Mouse (Mus musculus): ENCODE results near the gene Aprt. TPM values are rescaled to one million over a fixed set of nuclear protein-coding genes. Genes with fewer than 3 reads are reported as not detected.

Aprt gene
- polyA plus RNA-seq, 1 experiment from 2014 or later: 436 TPM

DNA sequence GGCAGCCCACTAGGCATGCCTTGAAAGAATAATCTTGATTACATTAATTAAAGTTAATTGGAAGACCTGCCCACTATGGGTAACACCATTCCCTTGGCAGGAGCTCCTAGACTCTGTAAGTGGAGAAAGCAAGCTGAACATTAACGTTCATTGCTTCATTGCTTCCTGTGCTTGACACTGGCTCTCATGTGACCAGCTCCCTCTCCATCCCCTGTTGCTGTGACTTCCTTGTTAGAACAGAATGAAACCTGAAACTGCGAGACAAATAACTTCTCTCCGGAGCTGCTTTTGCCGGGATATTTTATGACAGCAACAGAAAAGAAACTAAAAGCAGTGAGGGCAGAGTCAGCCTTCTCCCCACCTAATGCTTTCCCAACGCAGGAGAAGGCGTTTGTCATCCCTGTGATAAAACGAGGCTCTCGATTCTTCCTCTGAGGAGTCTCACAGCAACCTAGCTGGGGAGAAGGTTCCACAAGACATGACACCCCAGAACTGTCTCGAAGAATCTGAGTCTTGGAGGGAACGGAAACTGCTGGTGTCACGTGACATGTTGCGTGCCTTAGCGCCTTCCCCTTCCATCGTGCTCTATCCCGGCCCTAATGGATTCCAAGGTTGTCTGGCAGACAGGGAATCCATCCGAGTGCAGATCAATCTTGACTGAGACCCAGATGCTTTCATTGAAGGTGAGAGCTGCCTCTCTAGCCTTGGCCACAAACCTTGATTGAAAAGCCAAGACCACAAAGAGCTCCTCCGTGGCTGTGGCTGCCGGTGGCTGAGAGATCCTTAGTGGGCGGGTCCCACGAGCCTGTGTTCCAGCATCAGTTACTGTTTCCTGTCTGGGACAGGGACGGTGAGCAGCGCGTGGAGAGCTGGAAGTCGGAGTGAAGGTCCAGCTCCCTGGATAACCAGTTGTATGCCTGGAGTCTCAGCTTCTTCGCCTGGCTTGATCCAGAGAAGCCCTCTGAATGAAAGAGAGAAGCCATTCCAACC, 12.1 kb downstream of the Aprt start:
- no peak overlapping the region for H3K4me3 ChIP-seq (ENCODE audit: low read depth, low read length)
- no peaks in the 10 kb centered on the region for H3K27me3 ChIP-seq (ENCODE audit: control insufficient read depth, insufficient read depth, low read length)
- WGBS: 77% methylated on average over 25 of the region's 25 CpGs
- no peak overlapping the region for H3K4me2 ChIP-seq (replicated peaks; ENCODE audit: low read depth, low read length)
- H3K36me3 ChIP-seq (ENCODE audit: control insufficient read depth, insufficient read depth, low read length): peaks cover under 1% of the 10 kb centered on the region; the same call in 1 of the 2 replicates
- no peaks in the 10 kb centered on the region for H3K9me3 ChIP-seq (ENCODE audit: control insufficient read depth, low read depth, low read length)
- H3K4me1 ChIP-seq (ENCODE audit: control insufficient read depth, insufficient read depth, low read length): peaks cover 19% of the 10 kb centered on the region
- no peak overlapping the region for H3K9ac ChIP-seq (replicated peaks; ENCODE audit: low read depth, low read length)
- ATAC-seq (ENCODE audit: insufficient number of reproducible peaks, insufficient read depth, low FRiP score, low read depth): no peak
- H3K27ac ChIP-seq (ENCODE audit: low read length): no peak overlapping the region

DNA sequence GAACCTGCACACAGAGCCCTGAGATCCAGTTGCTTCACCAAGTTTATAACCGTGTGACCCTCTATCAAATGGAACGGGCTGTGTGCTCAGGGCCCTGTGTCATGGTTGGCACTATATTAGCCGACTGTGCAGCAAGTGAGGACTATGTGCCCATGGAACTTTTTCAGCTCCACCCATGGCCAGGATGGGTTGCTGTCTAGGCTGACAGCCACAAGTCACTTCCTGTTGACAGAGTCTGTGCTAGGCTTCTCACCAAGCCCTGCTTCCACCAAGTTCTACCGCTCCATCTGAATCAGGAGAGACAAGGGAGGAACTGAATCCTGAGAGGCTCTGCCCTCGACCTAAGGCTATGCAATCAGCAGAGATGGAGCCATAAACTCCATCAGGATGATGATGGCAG, 15.5 kb downstream of the Aprt start:
- H3K9ac ChIP-seq (replicated peaks; ENCODE audit: low read depth, low read length): no peak overlapping the region
- 84% methylated on average over 5 of the region's 5 CpGs for WGBS
- no peaks in the 10 kb centered on the region for H3K36me3 ChIP-seq (ENCODE audit: control insufficient read depth, insufficient read depth, low read length)
- H3K27me3 ChIP-seq (ENCODE audit: control insufficient read depth, insufficient read depth, low read length): no peaks in the 10 kb centered on the region
- H3K9me3 ChIP-seq (ENCODE audit: control insufficient read depth, low read depth, low read length): no peaks in the 10 kb centered on the region
- H3K4me2 ChIP-seq (replicated peaks; ENCODE audit: low read depth, low read length): no peak overlapping the region
- no peak for ATAC-seq (ENCODE audit: insufficient number of reproducible peaks, insufficient read depth, low FRiP score, low read depth)
- no peak overlapping the region for H3K4me3 ChIP-seq (ENCODE audit: low read depth, low read length)
- peaks cover 4% of the 10 kb centered on the region; the same call in 1 of the 2 replicates for H3K4me1 ChIP-seq (ENCODE audit: control insufficient read depth, insufficient read depth, low read length)
- no peak overlapping the region for H3K27ac ChIP-seq (ENCODE audit: low read length)

DNA sequence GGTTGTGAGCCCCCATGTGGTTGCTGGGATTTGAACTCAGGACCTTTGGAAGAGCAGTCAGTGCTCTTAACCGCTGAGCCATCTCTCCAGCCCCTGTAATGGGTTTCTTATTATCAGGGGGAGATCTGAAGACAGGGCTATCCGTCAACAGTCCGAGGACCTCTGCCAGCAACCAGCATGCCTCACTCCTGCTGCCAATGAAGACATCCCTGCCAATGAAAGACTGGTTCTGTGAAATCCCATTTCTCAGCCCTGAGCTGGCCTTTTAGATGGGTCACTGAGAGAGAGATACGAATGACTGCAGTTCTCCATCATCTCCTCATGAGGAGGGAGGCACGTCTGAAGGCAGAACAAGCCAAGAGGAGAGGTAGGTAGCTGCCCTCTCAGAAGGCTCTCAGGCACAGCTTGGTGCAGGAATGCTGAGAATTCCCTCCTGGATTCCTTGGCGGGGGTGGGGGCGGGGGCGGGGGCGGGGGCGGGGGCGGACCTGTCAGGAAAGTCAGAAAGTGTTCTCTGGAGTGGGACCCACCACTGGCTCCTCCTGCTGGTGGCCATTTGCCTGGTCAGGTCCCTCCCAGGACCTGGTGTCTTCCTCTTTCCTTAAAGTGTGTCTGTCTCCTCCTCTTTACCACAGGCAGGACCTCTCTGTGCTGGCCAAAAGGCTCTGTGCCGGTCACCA, 17.9 kb downstream of the Aprt start:
- Histone ChIP-seq H3K4me2 (replicated peaks; ENCODE audit: low read depth, low read length) (no peak overlapping the region), H3K36me3 (ENCODE audit: control insufficient read depth, insufficient read depth, low read length) (no peaks in the 10 kb centered on the region), H3K4me1 (ENCODE audit: control insufficient read depth, insufficient read depth, low read length) (peaks cover 5% of the 10 kb centered on the region; the same call in 1 of the 2 replicates), H3K27me3 (ENCODE audit: control insufficient read depth, insufficient read depth, low read length) (no peaks in the 10 kb centered on the region), H3K4me3 (ENCODE audit: low read depth, low read length) (no peak overlapping the region), H3K27ac (ENCODE audit: low read length) (no peak overlapping the region), H3K9me3 (ENCODE audit: control insufficient read depth, low read depth, low read length) (no peaks in the 10 kb centered on the region), H3K9ac (replicated peaks; ENCODE audit: low read depth, low read length) (no peak overlapping the region)
- ATAC-seq (ENCODE audit: insufficient number of reproducible peaks, insufficient read depth, low FRiP score, low read depth): no peak
- 10% methylated on average over 12 of the region's 12 CpGs for WGBS

DNA sequence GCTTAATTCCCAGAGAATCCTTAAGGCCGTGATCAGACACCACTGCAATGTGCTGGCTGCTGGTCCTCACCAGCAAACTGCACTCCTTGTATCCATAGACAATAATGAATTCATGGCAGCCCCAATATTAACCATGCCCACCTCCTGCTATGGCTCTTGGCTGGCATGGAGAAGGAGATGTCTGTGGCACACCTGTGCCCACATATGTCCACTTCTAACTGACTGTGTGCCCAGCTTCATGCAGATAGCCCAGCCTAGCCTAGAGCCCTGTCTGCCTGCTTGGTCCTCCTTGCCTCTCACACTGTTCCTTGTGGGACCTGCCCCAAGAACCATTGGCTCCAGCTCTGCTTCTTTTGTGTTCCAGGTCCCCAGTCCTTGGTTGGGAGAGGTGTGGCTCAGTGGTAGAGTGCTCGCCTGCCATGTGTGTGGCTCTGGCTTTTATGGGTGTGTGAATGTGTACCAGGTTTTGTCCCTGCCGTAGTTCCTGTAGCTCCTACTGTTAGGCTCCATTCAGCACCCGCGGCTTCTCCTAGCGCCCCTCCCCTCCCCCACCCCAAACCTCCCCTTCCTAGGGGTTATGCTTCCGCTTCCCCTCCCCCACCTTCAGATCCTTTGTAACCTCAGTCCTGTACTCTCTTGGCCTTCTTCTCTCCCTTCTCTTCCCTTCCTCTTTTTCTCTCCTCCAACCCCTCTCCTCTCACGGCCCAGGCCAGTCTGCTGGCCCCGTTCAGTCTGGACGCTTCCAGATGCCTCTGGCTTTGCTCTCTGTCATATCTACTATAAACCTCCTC, 19.3 kb downstream of the Aprt start:
- Histone ChIP-seq H3K4me1 (ENCODE audit: control insufficient read depth, insufficient read depth, low read length) (peaks cover 5% of the 10 kb centered on the region; the same call in 1 of the 2 replicates), H3K9ac (replicated peaks; ENCODE audit: low read depth, low read length) (no peak overlapping the region), H3K4me2 (replicated peaks; ENCODE audit: low read depth, low read length) (no peak overlapping the region), H3K9me3 (ENCODE audit: control insufficient read depth, low read depth, low read length) (no peaks in the 10 kb centered on the region), H3K4me3 (ENCODE audit: low read depth, low read length) (no peak overlapping the region), H3K36me3 (ENCODE audit: control insufficient read depth, insufficient read depth, low read length) (no peaks in the 10 kb centered on the region), H3K27ac (ENCODE audit: low read length) (peak overlapping the region; percentile 16; the same call in 1 of the 2 replicates), H3K27me3 (ENCODE audit: control insufficient read depth, insufficient read depth, low read length) (no peaks in the 10 kb centered on the region)
- no peak for ATAC-seq (ENCODE audit: insufficient number of reproducible peaks, insufficient read depth, low FRiP score, low read depth)
- WGBS: 42% methylated on average over 10 of the region's 10 CpGs

DNA sequence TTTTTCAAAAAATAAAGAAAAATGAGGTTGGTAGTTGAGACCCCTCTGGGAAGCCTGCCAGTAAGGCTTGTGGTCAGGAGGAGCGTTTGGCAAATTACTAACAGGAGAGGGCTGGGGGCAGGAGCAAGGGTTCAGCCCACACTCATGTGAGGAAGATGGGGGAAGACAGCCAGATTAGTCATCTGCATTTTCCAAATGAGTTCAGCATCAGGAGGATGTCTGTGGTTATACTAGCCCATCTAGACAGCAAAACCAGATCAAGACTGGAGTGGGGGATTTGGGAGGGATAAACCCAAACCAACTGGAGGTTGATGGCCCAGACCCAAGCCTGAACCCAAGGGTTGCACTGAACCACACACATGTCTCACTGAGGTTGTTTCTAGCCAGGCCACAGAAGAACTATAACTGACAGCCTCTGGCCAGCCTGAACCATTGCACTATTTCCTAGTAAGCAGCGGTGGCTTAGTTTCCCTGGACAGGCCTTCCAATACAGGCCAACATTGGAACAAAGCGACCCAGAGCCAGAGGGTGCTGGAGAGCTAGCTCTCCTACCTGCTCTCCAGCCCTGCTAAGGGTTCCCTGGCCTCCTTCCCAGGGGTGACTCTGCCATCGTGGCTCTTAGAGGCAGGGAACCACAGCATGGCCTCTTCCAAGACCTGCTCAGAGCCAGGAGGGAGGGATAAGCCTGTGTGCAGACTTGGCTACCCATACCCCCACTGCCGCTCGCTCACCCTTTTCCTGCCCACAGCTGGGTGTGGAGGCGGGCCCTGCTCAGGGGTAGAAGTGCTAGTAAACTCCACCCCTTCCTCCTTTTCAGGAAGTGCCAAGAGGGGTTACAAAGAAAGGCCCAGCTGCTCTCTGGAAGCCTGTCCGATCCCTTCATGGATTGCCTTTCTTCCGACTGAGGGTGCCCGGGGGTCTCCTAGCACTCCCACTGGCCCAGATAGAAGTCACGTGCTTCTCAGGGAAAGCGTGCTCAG, 20.4 kb downstream of the Aprt start:
- H3K4me2 ChIP-seq (replicated peaks; ENCODE audit: low read depth, low read length): no peak overlapping the region
- peak overlapping the region; percentile 74; the same call in 1 of the 2 replicates for H3K27ac ChIP-seq (ENCODE audit: low read length)
- H3K9ac ChIP-seq (replicated peaks; ENCODE audit: low read depth, low read length): no peak overlapping the region
- peaks cover 5% of the 10 kb centered on the region; the same call in 1 of the 2 replicates for H3K4me1 ChIP-seq (ENCODE audit: control insufficient read depth, insufficient read depth, low read length)
- 60% methylated on average over 12 of the region's 12 CpGs for WGBS
- no peaks in the 10 kb centered on the region for H3K27me3 ChIP-seq (ENCODE audit: control insufficient read depth, insufficient read depth, low read length)
- no peak overlapping the region for H3K4me3 ChIP-seq (ENCODE audit: low read depth, low read length)
- H3K9me3 ChIP-seq (ENCODE audit: control insufficient read depth, low read depth, low read length): no peaks in the 10 kb centered on the region
- no peaks in the 10 kb centered on the region for H3K36me3 ChIP-seq (ENCODE audit: control insufficient read depth, insufficient read depth, low read length)
- no peak for ATAC-seq (ENCODE audit: insufficient number of reproducible peaks, insufficient read depth, low FRiP score, low read depth)

DNA sequence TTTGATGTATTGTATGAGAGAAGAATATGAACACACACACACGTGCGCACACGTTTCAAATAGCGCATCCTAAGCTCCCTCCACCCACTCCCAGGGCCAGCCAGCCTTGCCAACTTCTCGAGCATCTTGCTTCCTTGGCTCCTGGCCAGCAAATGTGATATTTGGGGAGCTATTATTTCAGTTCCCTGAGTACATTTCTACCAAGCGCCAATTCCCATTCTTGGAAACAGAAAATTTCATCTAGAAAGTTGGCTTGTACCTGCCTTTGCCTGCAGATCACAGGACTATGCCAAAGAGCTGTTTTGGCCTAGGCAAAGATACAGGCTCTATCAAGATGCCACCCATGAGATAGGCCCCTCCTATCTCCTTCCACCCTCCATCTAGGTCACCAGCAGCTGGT, 21.9 kb downstream of the Aprt start:
- no peaks in the 10 kb centered on the region for H3K27me3 ChIP-seq (ENCODE audit: control insufficient read depth, insufficient read depth, low read length)
- no peak overlapping the region for H3K4me2 ChIP-seq (replicated peaks; ENCODE audit: low read depth, low read length)
- no peak overlapping the region for H3K9ac ChIP-seq (replicated peaks; ENCODE audit: low read depth, low read length)
- no peak overlapping the region for H3K27ac ChIP-seq (ENCODE audit: low read length)
- WGBS: 71% methylated on average over 6 of the region's 6 CpGs
- no peaks in the 10 kb centered on the region for H3K9me3 ChIP-seq (ENCODE audit: control insufficient read depth, low read depth, low read length)
- no peak for ATAC-seq (ENCODE audit: insufficient number of reproducible peaks, insufficient read depth, low FRiP score, low read depth)
- H3K36me3 ChIP-seq (ENCODE audit: control insufficient read depth, insufficient read depth, low read length): no peaks in the 10 kb centered on the region
- no peak overlapping the region for H3K4me3 ChIP-seq (ENCODE audit: low read depth, low read length)
- peaks cover 5% of the 10 kb centered on the region; the same call in 1 of the 2 replicates for H3K4me1 ChIP-seq (ENCODE audit: control insufficient read depth, insufficient read depth, low read length)

DNA sequence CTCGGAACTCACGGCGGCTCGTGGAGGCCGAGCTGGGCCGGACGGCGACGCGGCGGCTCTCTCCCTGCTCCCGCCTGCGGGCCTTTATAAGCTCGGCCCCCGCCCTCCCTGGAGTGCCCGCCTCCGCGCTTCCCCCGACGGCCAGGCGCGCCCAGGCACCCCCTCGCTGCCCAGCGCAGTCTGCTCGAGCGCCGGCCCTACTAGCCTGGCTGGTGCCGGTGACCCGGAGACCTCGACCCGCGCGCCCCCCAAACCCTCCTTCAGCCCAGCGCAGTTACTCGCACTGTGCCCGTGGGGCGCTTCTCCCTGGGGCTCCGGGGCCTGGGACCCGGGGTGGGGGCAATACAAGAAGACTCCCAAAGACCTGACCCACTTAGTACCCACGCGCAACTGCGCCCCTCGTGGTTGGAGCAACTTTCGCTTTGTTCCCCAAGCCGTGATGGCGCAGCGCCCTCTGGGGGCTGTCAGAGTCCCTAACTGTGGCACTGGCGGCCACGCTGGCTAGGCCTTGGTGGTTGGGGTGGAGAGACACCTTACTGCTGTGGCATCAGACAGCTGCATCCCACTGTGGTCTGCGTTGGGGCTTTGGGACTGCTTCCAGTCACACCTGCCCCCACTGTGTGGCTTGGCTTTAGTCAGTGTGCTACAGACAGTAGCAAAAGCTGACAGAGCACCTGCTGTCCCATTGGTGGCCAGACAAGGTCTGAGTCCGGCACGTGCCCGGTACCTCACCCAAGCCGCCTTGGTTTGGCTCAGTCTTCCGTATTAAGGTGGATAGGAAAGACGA, 25.3 kb downstream of the Aprt start, which contains the start of gene Piezo1:
Gene Piezo1, minus strand, starts transcription at position 65 of the 787 bp plus-strand sequence.
- Histone ChIP-seq H3K27ac (ENCODE audit: low read length) (peak within 1 kb of the TSS; percentile 90), H3K9ac (replicated peaks; ENCODE audit: low read depth, low read length) (peak within 1 kb of the TSS; percentile 93), H3K36me3 (ENCODE audit: control insufficient read depth, insufficient read depth, low read length) (no peaks in the 10 kb centered on the region), H3K27me3 (ENCODE audit: control insufficient read depth, insufficient read depth, low read length) (no peaks in the 10 kb centered on the region), H3K4me1 (ENCODE audit: control insufficient read depth, insufficient read depth, low read length) (peaks cover 37% of the 10 kb centered on the region), H3K4me2 (replicated peaks; ENCODE audit: low read depth, low read length) (peak within 1 kb of the TSS; percentile 72), H3K9me3 (ENCODE audit: control insufficient read depth, low read depth, low read length) (no peaks in the 10 kb centered on the region), H3K4me3 (ENCODE audit: low read depth, low read length) (peak within 1 kb of the TSS; percentile 70)
- ATAC-seq (ENCODE audit: insufficient number of reproducible peaks, insufficient read depth, low FRiP score, low read depth): peak; percentile 82
- 10% methylated on average over 51 of the region's 56 CpGs for WGBS

Measured in stomach, embryonic 14.5 days (tissue).